Mouse (Mus musculus) heart, embryonic 11.5 days (tissue): ENCODE measurements around the gene Vmn1r221. TPM values are rescaled to one million over a fixed set of nuclear protein-coding genes. Genes with fewer than 3 reads are reported as not detected.
A peak's percentile ranks its signal among the peaks of the same experiment; 100 is the strongest.

Experiments
- ATAC-seq: fragments of 200-750 bp; cut with Nextera tagmentation; replicated peaks from 2 replicates; pipeline ENCODE4 v1.8.0; 2017; ENCODE audit warnings: moderate library complexity; ENCODE audit not compliant: insufficient number of reproducible peaks, low FRiP score, low TSS enrichment
- H3K27ac ChIP-seq: fragments of 300-500 bp; sonication (generic); 2 replicates; pipeline ENCODE4 v1.5.1; 2014; ENCODE audit warnings: mild to moderate bottlenecking, low read depth, low read length
- H3K27me3 ChIP-seq: fragments of 300-500 bp; sonication (generic); 2 replicates; pipeline ENCODE4 v1.6.1; 2014; ENCODE audit warnings: mild to moderate bottlenecking, low read length, mixed read lengths; ENCODE audit not compliant: control insufficient read depth, insufficient read depth
- H3K36me3 ChIP-seq: fragments of 300-500 bp; sonication (generic); 2 replicates; pipeline ENCODE4 v1.6.1; 2014; ENCODE audit warnings: mild to moderate bottlenecking, low read length, moderate library complexity, mixed read lengths; ENCODE audit not compliant: control insufficient read depth, insufficient read depth
- H3K4me1 ChIP-seq: fragments of 300-500 bp; sonication (generic); 2 replicates; pipeline ENCODE4 v1.6.1; 2014; ENCODE audit warnings: low read length; ENCODE audit not compliant: control insufficient read depth, insufficient read depth
- H3K4me2 ChIP-seq: fragments of 300-500 bp; sonication (generic); 2 replicates; pipeline ENCODE4 v1.6.1; 2014; ENCODE audit warnings: mild to moderate bottlenecking, moderate library complexity
- H3K4me3 ChIP-seq: fragments of 300-500 bp; sonication (generic); 2 replicates; pipeline ENCODE4 v1.5.1; 2014; ENCODE audit warnings: low read depth, low read length
- H3K9ac ChIP-seq: fragments of 300-500 bp; sonication (generic); 2 replicates; pipeline ENCODE4 v1.6.1; 2014; ENCODE audit warnings: mild to moderate bottlenecking, low read depth, low read length, moderate library complexity
- H3K9me3 ChIP-seq: fragments of 300-500 bp; sonication (generic); replicated peaks from 2 replicates; pipeline ENCODE4 v1.6.1; 2016; ENCODE audit warnings: low read length; ENCODE audit not compliant: control insufficient read depth
- WGBS: fragments of 180-500 bp; shearing (Covaris S2); extraction: QIAGEN DNeasy Blood & Tissue Kit; methylation state at CpG from one replicate; pipeline ENCODE4 v1.1.7; 2014; ENCODE audit not compliant: insufficient replicate concordance; 5-methylcytosine and 5-hydroxymethylcytosine counted together
- polyA plus RNA-seq: library from polyadenylated mRNA; unstranded; fragments of >200 nt; fragmentation: Nextera tagmentation; extraction: Ambion mirVana; gene quantifications from 2 replicates; pipeline ENCODE4 v1.2.1, GENCODE M21; 2014

The Vmn1r221 gene
- polyA plus RNA-seq, 1 experiment from 2014 or later, result not detected

DNA sequence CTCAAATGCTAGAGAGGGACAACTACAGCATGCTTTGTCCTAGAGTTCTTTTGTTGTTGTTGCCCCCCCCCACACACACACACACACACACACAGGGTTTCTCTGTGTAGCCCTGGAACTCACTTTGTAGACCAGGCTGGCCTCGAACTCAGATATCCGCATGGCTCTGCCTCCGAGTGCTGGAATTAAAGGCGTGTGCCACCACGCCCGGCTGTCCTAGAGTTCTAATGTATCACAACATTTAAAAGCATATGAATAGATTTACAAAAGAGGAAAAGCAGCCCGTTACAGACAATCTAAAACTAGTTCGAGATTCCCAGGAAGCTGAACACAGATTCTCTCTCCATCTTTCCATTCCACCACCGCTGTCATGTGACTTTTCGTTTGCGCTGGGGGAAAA is 55.8 kb downstream of the Vmn1r221 start:
- 19% methylated on average over 11 of the region's 11 CpGs for WGBS
- H3K9ac ChIP-seq, result no peak overlapping the region

DNA sequence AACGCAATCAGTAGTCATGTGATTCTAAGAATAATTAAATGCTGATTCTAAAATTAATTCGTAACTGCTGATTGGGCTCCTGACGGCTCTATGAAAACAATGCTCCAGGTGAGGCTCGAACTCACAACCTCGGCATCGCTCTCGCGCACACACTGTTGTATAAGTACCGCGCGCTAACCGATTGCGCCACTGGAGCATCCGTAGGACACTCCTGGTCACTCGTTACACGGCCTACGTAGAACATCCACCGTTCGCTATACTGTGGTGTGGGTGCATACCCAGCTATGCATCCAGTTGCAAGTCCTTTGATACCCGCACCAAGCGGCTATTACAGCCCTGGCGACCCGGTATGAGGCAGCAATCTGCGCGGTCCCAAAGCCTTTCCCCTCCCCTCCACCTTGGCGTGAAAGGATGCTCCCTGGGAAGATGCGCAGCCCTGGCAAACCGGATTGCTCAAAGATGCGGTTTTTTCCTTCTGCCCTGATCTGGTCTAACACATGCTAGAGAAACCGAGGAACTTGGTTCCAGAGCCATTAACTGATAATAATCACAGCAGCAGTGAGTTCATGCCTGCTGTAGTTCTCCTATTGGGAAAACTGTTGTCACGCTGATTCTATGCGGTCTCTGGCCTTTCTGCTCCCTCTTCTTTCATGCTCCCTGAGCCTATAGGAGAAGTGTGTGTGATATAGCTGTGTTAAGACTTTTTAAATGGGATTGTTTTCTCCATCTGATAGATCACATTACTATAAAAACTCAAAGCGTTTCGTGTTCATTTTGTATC is 56.6 kb downstream of the Vmn1r221 start:
- Histone ChIP-seq H3K27me3 (no peaks in the 10 kb centered on the region), H3K27ac (no peak overlapping the region), H3K9me3 (no peaks in the 10 kb centered on the region), H3K4me1 (no peaks in the 10 kb centered on the region), H3K4me2 (peak overlapping the region; percentile 64), H3K4me3 (peak overlapping the region; percentile 45), H3K9ac (0 out of 2 replicates have a peak overlapping the region, but pooled peaks have one; percentile 28), H3K36me3 (no peaks in the 10 kb centered on the region)
- ATAC-seq, result peak; percentile 63; the same call in 1 of the 2 replicates
- WGBS, result 3% methylated on average over 34 of the region's 34 CpGs

More for the DNA sequence above, 55.8 kb downstream of the Vmn1r221 start:
- H3K4me2 ChIP-seq, result peak overlapping the region; percentile 64
- no peak overlapping the region for H3K27ac ChIP-seq
- H3K27me3 ChIP-seq, result no peaks in the 10 kb centered on the region
- H3K36me3 ChIP-seq, result no peaks in the 10 kb centered on the region
- ATAC-seq, result no peak
- H3K4me1 ChIP-seq, result no peaks in the 10 kb centered on the region
- H3K4me3 ChIP-seq, result peak overlapping the region; percentile 45
- no peaks in the 10 kb centered on the region for H3K9me3 ChIP-seq

Other genes with a start within 250 kb of the Vmn1r221 start
- gene Vmn1r213, start 206.5 kb upstream of the Vmn1r221 start, polyA plus RNA-seq, result not detected in 2 replicates
- gene Vmn1r214, start 183.7 kb upstream of the Vmn1r221 start, polyA plus RNA-seq, result not detected in 2 replicates
- not detected in 2 replicates for gene Vmn1r215, start 146.1 kb upstream of the Vmn1r221 start, polyA plus RNA-seq
- gene Vmn1r217, start 95.9 kb upstream of the Vmn1r221 start, polyA plus RNA-seq, result not detected in 2 replicates
- not detected in 2 replicates for gene Vmn1r218, start 81.0 kb upstream of the Vmn1r221 start, polyA plus RNA-seq
- not detected in 2 replicates for gene Vmn1r219, start 54.8 kb upstream of the Vmn1r221 start, polyA plus RNA-seq
- not detected in 2 replicates for gene Vmn1r220, start 26.2 kb upstream of the Vmn1r221 start, polyA plus RNA-seq
- not detected in 2 replicates for gene Vmn1r222, start 21.8 kb downstream of the Vmn1r221 start, polyA plus RNA-seq
- gene Vmn1r223, start 33.0 kb downstream of the Vmn1r221 start, polyA plus RNA-seq, result not detected in 2 replicates
- 43.4 and 43.7 TPM in 2 replicates for gene Zfp322a, start 155.1 kb downstream of the Vmn1r221 start, polyA plus RNA-seq
- gene Abt1, start 209.7 kb downstream of the Vmn1r221 start, polyA plus RNA-seq, result 8.9 and 9.8 TPM in 2 replicates